Mouse (Mus musculus) adrenal gland (tissue): ENCODE results near the gene Olfr259.

Experiments used
- intact Hi-C: fragments of 180-260 bp; cut with DNase I; formaldehyde crosslinking; loops from one replicate; pipeline ENCODE4 v1.15.1; 2025
- long read RNA-seq, 2 experiments: library from polyadenylated mRNA; unstranded; transcript quantifications; one replicate each; pipeline ENCODE4 v2.0.0; 2020; ENCODE audit warnings: borderline replicate concordance in 1 of 2; ENCODE audit not compliant: insufficient replicate concordance in 1 of 2

Olfr259 gene
- long read RNA-seq, experiment 1, result 0 reads
- long read RNA-seq, experiment 2, result 0 reads

GRCm38 (mm10) chr2:87114467-87114866, at the start of gene Olfr259:
Gene Olfr259, minus strand, starts transcription at chr2:87114567.
- intact Hi-C loops, result no loop called here

GRCm38 (mm10) chr2:87152524-87152923, 38.2 kb upstream of the Olfr259 start, which contains the start of gene Olfr1111:
Gene Olfr1111, minus strand, starts transcription at chr2:87152624.
- intact Hi-C loops, result no loop called here

DNA sequence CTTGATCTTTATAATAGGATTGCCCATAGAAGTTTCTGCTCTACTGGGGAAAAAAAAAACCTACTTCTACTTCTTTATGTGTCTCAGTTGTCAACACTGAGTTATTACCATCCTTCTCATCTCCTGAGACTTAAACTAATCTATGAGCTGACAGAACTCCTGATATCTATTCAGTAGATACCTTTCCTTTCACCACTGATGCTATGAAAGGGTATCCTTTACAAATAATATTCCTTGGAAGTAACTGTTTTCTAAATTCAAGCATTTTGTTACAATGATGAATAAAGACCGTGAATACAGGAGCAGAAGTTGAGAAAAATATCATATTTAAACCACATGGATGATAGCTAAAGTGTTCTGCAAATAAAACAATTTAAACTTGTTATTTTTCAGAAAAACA, 25.8 kb upstream of the Olfr259 start, which contains the start of gene Olfr1110:
Olfr1110 (minus strand) TSS at position 101 of the 400 bp plus-strand sequence.
- intact Hi-C loops, result no loop called here

GRCm38 (mm10) chr2:87095908-87096307, 18.5 kb downstream of the Olfr259 start, which contains the start of gene Olfr1109:
Gene Olfr1109, minus strand, starts transcription at chr2:87096008.
- intact Hi-C loops, result no loop called here

GRCm38 (mm10) chr2:87075717-87076116, 38.6 kb downstream of the Olfr259 start, which contains the start of gene Olfr1107:
Gene Olfr1107, minus strand, starts transcription at chr2:87075817.
- intact Hi-C loops, result no loop called here
